Mouse (Mus musculus) bone marrow, adult 2 months (tissue): ENCODE data around the gene 1700029I15Rik. TPM values are rescaled to one million over a fixed set of nuclear protein-coding genes. Genes with fewer than 3 reads are reported as not detected.
"Not testable (repeated sequence)": the region's sequence is repeated elsewhere in the genome, so short reads cannot be mapped to it uniquely, and the experiment has no call there.

ENCODE experiments used
- H3K27ac ChIP-seq: fragments of 200-500 bp; 2 replicates; pipeline ENCODE4 v1.5.1; 2012; ENCODE audit warnings: low read depth, mild to moderate bottlenecking, control low read depth, inconsistent platforms, low read length; ENCODE audit not compliant: control insufficient read depth, poor library complexity, insufficient read depth
- H3K4me1 ChIP-seq: fragments of 200-500 bp; 2 replicates; pipeline ENCODE4 v1.6.1; 2011; ENCODE audit warnings: low read length; ENCODE audit not compliant: control insufficient read depth, insufficient read depth
- H3K4me3 ChIP-seq: fragments of 200-500 bp; replicated peaks from 2 replicates; pipeline ENCODE3; 2011; ENCODE audit warnings: mild to moderate bottlenecking, low read depth, low read length, control low read depth; ENCODE audit not compliant: control insufficient read depth
- CTCF ChIP-seq: fragments of 200-500 bp; IDR thresholded peaks from 2 replicates; pipeline ENCODE4 v1.5.1; 2011; ENCODE audit warnings: low read length, control low read depth; ENCODE audit not compliant: control insufficient read depth, insufficient read depth
- POLR2A ChIP-seq: fragments of 200-500 bp; IDR thresholded peaks from 2 replicates; pipeline ENCODE4 v1.6.1; 2011; ENCODE audit warnings: low read depth, mild to moderate bottlenecking, control low read depth, low read length, borderline replicate concordance; ENCODE audit not compliant: control insufficient read depth
- WGBS: fragments of 180-500 bp; shearing (Covaris S2); methylation state at CpG from one replicate; pipeline ENCODE4 v1.1.7; 2018; 5-methylcytosine and 5-hydroxymethylcytosine counted together
- polyA plus RNA-seq: library from polyadenylated mRNA; stranded (reverse); fragments of >200 nt; gene quantifications from 2 replicates; pipeline ENCODE4 v1.2.4, GENCODE M21; 2011; ENCODE audit warnings: low replicate concordance; ENCODE audit not compliant: missing spikeins, insufficient read depth, insufficient read length

Gene 1700029I15Rik
- polyA plus RNA-seq, 1 experiment, result 6.7 TPM

DNA sequence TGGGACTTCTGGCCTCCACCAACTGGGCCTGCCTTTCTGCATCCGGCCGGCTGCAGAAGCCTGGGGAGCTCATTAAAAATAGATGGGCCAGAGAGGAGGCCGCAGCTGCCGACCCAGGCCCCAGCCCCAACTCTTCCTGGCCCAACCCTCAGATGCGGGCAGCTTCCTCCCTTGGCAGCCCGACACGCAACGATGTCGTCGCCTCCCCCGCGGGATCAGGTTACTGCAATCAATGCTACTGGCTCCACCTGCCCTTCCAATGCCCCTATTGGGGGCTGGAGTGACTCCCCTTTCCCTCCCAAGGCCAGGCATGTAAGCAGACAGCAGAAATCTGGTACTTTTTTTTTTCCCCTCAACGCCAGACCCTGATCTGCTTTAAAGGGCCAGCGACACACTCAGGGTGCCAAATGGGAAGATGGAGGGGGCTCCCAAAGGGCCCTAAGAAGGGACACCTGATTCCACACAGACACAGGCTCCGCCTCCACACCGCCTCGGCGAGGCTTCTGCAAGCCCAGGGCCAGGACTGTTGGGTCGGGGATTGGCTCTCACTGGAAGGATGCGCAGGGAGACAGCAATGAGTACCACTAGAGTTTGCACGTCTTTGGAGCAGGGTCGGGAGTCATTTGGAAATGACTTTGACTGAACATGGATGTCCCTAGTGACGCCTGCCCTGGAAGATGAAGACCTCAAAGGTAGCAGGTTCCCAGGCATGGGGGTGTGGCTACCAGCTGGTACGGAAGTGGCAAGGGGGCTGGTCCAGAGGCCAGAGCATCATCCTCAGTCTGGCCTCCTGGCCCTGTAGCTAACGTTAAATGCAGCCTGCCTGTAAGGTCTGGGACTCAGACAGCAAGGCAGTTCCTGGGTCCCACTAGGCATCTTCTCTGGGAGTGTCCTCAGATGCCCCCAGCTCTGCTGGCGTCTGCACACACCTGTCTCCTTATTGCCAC is 10.3 kb downstream of the 1700029I15Rik start:
- Histone ChIP-seq H3K4me3 (no peak overlapping the region), H3K27ac (no peak overlapping the region), H3K4me1 (no peaks in the 10 kb centered on the region)
- 8% methylated on average over 26 of the region's 26 CpGs for WGBS
- TF ChIP-seq CTCF, result no peak
- TF ChIP-seq POLR2A, result no peak

DNA sequence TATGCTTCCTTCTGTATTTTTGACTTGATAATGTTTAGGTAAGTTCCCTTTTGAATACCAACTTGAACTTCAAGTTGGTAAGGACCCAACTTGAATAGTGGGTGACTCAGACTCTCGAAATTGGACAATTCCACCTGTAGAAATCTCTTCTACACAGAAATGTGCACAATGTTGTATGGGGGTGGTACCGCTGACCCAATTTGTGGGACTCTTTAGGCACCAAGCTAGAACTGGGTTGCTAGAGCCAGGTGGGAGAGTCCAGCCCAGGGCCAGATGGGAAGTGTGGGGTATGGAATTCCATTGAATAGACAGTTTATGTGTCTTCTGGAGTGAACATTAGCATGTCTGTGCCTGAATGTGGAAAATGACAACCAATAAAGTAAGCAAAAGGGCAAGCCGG is 13.2 kb downstream of the 1700029I15Rik start:
- 81% methylated on average over 3 of the region's 3 CpGs for WGBS
- Histone ChIP-seq H3K27ac (no peak overlapping the region), H3K4me3 (no peak overlapping the region), H3K4me1 (no peaks in the 10 kb centered on the region)
- no peak for TF ChIP-seq POLR2A
- TF ChIP-seq CTCF, result no peak

DNA sequence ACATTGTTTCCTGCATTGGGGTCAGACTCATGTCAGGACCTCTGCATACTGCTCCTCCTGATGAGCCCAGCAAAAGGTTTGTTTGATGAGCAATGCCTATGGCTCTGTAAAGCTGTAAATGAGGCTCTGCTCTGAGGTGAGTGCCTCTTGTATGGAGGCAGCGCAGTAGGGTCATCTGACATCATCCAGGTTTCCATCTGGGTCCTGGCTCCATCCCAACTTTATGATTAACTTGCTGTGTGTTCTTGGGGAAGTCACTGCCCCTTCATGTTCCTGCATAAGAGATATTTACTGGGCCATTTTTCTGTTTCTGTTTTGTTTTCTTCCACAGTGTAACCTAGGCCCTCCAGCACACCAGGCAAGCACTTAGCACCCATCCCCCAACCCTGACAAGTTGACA is 15.1 kb downstream of the 1700029I15Rik start:
- WGBS, result 70% methylated on average over 1 of the region's 1 CpGs
- Histone ChIP-seq H3K4me1 (no peaks in the 10 kb centered on the region), H3K27ac (no peak overlapping the region), H3K4me3 (no peak overlapping the region)
- TF ChIP-seq CTCF (no peak), POLR2A (no peak)

DNA sequence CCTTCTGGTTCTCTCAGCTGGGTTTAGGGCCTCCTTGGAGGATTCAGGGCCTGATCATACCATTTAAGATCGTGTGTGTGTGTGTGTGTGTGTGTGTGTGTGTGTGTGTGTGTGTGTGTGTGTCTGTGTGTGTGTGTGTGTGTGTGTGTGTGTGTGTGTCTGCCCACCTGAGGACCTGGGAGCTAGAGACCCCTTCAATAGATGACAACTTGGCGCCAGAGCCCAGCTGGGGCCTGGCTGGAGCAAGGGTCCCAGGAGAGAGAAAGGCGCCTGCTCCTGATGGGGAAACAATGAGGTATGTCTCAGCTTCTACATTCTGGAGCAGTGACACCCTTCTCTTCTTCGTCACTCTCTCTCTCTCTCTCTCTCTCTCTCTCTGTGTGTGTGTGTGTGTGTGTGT is 17.5 kb downstream of the 1700029I15Rik start:
- WGBS, result 75% methylated on average over 4 of the region's 4 CpGs
- H3K4me3 ChIP-seq, H3K27ac ChIP-seq, H3K4me1 ChIP-seq: not testable (repeated sequence)

DNA sequence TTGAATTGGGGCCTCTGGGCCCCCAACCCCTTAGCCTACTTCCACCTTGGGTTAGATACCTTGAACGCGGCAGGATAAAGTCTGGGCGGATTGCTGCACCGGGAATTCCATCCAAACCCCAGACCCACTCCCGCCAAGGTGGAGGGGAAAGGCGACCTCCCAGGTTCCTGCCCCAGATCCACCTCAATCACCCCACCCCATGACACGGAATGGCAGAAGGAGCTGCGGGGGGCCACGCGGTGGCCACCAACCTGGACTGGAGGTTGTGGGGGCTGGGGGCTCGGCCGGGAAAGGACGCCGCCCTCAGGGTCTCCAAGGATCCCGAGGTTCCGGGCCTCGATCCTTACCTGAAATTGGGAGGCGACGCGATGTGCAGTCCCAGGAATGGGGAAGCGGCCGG is 18.3 kb downstream of the 1700029I15Rik start:
- WGBS, result 17% methylated on average over 22 of the region's 22 CpGs
- no peaks in the 10 kb centered on the region for H3K4me1 ChIP-seq
- H3K4me3 ChIP-seq, result no peak overlapping the region
- H3K27ac ChIP-seq, result no peak overlapping the region
- TF ChIP-seq CTCF (no peak), POLR2A (no peak)

DNA sequence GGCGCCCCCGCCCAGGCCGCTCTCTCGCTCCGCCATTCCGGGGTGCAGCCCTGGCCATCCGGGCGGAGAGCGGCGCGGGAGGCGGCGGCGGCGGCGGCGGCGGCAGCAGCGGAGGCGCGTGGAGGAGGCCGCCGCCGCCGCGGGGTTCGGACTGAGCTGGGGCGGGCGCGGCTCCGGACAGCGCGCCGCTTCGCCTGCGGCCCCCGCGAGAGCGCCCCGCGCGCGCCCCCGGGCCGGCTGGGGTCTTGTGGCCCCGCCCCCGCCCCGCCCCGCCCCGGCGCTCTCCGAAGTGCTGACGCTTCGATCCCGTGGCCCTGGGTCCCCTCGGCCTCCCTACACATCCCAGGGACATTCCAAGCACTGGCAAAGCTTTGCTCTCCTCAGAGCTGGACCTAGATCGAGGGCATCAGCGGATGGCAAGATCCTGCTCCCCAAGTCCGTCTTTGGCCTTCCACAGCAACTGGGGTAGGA is 18.8 kb downstream of the 1700029I15Rik start, which contains the start of gene Mapk8ip1:
Gene Mapk8ip1, minus strand, starts transcription at position 173 of the 471 bp plus-strand sequence.
- Histone ChIP-seq H3K4me1 (no peaks in the 10 kb centered on the region), H3K27ac (no peak within 1 kb of the TSS), H3K4me3 (no peak within 1 kb of the TSS)
- TF ChIP-seq POLR2A (no peak), CTCF (no peak)
- WGBS, result 8% methylated on average over 59 of the region's 59 CpGs

DNA sequence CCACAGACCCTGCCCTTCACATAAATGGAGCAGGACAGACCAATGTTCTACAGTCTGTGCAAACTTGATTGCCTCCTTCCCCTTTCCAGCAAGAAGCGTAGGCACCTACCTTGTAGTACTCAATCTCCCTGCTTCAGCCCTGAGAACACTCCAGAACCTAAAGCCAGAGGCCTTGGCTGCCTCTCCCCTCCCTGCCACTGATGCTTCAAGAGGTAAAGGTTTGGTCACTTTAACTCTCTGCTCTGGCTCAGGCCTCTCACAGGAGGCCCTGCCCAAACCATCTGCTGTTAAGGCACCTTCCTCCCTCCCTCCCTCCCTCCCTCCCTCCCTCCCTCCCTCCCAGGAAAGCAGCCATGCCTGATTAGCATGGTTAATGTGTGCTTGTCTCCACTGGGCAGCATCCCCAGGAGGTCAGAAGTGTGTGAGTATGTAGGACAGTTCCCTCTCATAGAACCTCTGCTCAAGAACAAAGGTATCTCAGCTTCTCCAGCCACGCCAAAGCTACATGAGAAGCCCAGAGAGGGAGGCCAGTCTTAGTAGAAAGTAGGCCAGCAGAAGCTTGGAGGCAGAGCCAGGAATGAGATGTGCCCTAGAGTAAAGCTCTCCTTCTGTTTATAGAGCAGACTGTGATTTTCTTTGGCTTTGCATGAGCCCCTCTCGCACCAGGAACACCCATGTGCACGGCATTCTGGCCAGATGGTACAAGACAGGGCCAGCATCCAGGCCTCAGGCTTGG is 20.4 kb downstream of the 1700029I15Rik start:
- Histone ChIP-seq H3K4me3 (no peak overlapping the region), H3K27ac (no peak overlapping the region), H3K4me1 (no peaks in the 10 kb centered on the region)
- WGBS, result 76% methylated on average over 4 of the region's 4 CpGs
- no peak for TF ChIP-seq POLR2A
- TF ChIP-seq CTCF, result no peak

DNA sequence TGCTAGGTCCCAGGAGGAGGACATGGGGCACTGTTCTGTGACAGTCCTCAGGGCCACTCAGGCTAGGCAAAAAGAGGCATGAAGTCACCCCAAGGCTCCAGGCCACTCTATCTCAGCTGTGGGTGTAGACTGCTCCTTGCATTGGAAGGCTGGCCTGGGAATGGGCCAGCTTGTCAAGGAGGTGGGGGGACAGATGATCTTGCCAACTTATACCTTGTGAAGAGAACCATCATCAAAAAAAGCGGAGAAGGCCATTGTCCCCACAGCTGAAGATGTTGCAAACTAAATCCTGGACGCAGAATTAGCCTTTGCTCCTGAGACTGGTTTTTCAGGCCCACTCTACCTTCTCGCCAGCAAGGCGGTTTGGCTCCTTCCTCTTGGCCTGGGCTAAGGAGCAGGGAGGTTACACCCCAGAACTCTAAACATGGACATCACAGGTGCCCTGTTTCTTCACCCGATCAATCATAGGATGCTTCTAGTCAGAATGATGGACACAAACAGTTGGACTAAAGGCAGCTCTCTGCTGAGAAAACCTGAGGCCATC is 21.5 kb downstream of the 1700029I15Rik start:
- TF ChIP-seq CTCF (no peak), POLR2A (no peak)
- Histone ChIP-seq H3K4me3 (no peak overlapping the region), H3K4me1 (no peaks in the 10 kb centered on the region), H3K27ac (no peak overlapping the region)
- 77% methylated on average over 5 of the region's 5 CpGs for WGBS
